Mouse (Mus musculus) thymus, adult 18-20 months (tissue): ENCODE data around the gene Taok2.

Experiments used
- DNase-seq, 2 experiments: peaks; one replicate each; pipeline ENCODE4 v3.0.0; 2022; ENCODE audit warnings: mixed read lengths in 2 of 2

Gene Taok2

DNA sequence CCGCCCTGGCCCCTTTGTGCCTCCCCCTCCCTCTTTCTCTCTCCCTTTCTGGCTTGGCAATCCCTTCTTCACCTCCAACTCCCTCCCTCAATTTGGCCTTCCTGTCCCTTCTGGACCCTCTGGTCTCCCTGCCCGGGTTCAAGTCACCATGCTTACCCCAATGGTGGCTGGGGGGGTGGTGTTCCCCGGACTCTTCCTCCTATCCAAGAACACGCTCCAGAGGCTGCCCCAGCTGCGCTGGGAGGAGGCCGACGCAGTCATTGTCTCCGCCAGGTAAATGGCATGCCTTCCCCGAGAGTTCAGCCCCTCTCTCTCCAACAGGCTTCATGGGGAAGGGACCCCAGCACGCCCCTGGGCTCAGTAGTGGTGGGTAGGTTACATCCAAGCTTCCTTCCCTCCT lies 60.6 kb downstream of the Taok2 start:
- no peak for DNase-seq

DNA sequence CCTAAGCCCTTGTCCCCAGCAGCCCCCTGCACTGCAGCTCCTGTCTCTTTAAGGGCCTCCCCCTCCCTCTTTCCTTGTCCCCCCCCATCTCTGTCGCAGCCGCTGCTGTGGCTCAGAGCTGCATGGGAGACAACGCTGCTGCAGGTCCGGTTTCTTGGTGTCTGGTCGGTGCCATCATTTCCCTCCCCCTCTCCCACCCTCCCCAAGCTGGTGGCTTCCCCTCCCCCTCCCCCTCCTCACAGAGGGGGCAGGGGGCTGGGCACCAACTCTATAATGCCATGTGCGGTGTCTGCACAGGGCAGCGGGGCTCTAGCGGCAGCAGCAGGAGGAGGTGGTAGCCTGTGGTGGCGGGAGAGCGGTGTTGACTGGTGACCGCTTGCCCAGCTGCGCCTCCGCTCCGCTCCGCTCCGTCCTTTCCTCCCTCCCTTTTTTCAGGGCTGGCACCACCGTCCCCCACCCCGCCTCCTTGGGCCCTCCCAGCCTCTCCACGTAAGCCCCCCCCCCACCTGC lies 61.2 kb downstream of the Taok2 start:
- DNase-seq: no peak

DNA sequence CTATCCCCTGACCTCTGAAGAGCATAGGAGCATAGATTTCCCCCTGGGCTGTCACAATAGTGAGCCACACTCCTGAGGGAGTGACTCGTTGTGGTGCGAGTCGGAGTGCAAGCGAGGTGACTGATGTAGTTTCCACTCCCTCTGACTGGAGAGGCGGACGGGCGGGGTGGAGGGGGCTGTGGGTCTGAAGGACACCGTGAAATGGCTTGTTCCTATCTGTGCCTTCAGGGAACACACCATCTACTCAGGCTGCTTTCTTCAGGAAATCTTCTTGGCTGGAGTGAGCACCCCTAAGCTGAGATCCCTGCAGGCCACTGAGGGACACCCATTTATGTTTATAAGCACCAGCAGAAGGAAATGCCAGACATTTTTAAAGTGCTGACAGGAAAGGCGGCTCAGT lies 61.8 kb downstream of the Taok2 start:
- DNase-seq: no peak

DNA sequence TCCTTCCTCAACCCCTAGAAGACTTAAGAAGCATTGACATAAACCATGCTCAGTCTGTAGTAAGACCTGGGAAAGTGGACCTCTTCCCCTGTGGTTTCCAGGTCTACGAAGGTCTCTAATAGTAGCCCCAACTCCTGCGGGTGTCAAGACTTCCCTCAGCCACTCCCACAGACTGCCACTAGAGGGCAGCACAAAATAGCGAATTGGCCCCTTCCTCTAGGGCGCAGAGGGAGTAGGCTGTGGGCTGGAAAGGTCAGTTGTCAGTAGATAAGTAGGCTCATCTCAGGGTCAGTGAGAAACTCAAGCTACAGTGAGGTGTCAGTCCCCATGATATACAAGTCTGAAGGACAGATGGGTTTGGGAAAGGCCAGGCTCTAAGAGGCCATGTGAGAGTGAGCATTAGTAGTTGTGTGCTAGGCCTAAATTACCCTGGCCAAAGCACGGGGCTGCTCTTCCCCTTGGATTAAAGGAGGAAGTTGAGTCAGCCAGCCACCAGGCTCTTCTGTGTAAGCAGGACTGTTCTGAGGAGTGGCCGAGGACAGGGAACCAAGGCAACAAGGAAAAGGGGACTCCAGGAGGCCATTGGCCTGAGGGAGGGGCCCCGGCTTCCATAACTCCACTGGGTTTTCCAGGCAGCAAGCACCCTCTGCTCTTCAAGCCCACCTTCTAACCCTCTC lies 62.5 kb downstream of the Taok2 start:
- peak; percentile 35 to 48 for DNase-seq

DNA sequence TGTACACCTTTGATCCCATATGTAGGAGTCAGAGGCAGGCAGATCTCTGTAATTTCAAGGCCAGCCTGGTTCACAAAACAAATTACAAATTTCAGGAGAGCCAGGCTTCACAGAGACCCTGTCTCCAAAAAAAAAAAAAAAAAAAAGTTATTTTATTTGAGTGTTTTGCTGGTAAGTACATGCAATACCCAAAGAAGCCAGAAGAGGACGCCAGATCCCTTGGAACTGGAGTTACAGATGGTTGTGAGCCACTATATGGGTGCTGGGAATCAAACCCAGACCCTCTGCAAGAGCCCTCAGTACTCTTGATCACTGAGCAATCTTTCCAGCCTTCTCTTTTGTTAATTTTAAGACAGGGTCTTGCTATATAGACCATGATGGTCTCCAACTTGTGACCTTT lies 65.7 kb downstream of the Taok2 start:
- no peak for DNase-seq

DNA sequence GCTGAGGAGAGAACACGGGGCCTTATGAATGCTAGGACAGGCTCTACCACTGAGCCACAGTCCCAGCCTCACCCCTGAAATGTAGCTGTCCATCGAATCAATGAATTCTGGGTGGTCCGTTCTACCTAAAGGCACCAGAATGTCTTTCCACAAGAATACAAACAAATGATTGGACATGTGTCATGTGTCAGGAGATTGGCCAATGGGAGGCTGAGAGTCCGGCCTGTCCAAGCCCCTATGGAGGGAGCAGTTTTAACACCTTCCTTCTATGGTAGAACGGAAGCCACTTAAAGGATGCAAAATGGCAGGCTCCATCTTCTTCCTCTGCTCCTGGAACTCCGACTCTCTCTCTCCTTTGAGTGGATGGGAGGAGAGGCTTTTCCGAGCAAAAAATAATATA lies 66.9 kb downstream of the Taok2 start:
- no peak for DNase-seq

DNA sequence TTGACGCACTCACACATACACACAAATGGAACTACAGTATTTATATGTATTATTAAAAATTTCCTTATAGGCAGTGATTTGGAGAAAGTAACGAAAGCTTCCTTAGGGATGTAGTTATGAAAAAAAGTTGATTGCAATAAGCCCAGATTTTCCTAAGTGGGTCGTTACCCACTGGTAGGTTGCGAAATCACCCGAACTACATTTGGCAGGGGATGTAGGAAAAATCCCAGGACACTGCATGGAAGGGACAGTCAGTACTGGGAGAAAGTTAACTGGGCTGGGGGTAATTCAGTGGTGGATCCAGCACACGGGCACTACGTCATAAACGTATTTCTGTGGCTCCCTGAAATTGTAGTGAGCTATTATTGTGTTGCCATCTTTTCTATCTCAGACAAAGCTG lies 68.0 kb downstream of the Taok2 start:
- no peak for DNase-seq

DNA sequence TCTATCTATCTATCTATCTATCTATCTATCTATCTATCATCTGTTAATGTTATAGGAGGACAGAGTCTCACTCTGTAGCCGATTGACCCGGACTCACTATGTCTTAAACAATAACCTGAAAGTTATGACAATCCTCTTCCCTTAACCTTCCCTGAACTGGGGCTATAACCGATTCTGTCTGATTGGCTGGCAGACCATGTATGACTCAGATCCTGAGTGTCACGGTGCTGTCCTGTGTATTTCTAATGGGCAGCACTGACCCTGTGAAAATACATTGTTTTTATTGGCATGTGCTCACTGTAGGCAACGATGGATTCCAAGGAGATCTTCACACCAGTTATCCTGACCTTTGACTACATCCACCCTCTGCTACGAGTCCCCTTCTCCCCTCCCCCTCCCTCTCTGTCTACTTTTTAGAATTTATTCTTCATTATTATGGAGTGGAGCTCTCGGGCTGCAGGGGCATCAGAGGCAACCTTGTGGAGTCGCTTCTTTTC lies 68.7 kb downstream of the Taok2 start:
- no peak for DNase-seq
